Mouse (Mus musculus): ENCODE data around the gene Nlgn1. TPM values are rescaled to one million over a fixed set of nuclear protein-coding genes. Genes with fewer than 3 reads are reported as not detected.
A peak's percentile ranks its signal among the peaks of the same experiment; 100 is the strongest.
"Not testable (repeated sequence)": the region's sequence is repeated elsewhere in the genome, so short reads cannot be mapped to it uniquely, and the experiment has no call there.

Nlgn1 gene
- total RNA-seq, 2 experiments from 2014 or later = not detected

- ATAC-seq (replicated peaks; ENCODE audit: poor library complexity) = no peak
Measured at GRCm38 (mm10) chr3:25658006-25658405, 674.3 kb downstream of the Nlgn1 start.

- no peak for ATAC-seq (replicated peaks; ENCODE audit: poor library complexity)
Measured at GRCm38 (mm10) chr3:25657074-25657473, 675.2 kb downstream of the Nlgn1 start.

GRCm38 (mm10) chr3:25653010-25653409 lies 679.2 kb downstream of the Nlgn1 start:
- ATAC-seq (replicated peaks; ENCODE audit: poor library complexity) = peak; percentile 50; the same call in 1 of the 2 replicates

GRCm38 (mm10) chr3:25645895-25646691 lies 686.2 kb downstream of the Nlgn1 start:
- no peak for ATAC-seq (replicated peaks; ENCODE audit: poor library complexity)

GRCm38 (mm10) chr3:25629198-25629597 lies 703.1 kb downstream of the Nlgn1 start:
- no peak for ATAC-seq (replicated peaks; ENCODE audit: poor library complexity)

GRCm38 (mm10) chr3:25606597-25606996 lies 725.7 kb downstream of the Nlgn1 start:
- no peak for ATAC-seq (replicated peaks; ENCODE audit: poor library complexity)

- ATAC-seq (replicated peaks; ENCODE audit: poor library complexity) = no peak
Measured at GRCm38 (mm10) chr3:25597513-25597912, 734.7 kb downstream of the Nlgn1 start.

- no peak for ATAC-seq (replicated peaks; ENCODE audit: poor library complexity)
Measured at GRCm38 (mm10) chr3:25575526-25575925, 756.7 kb downstream of the Nlgn1 start.

- no peak for ATAC-seq (replicated peaks; ENCODE audit: poor library complexity)
Measured at GRCm38 (mm10) chr3:25574840-25575239, 757.4 kb downstream of the Nlgn1 start.

- ATAC-seq (replicated peaks; ENCODE audit: poor library complexity) = not testable (repeated sequence)
Measured at GRCm38 (mm10) chr3:25558513-25558912, 773.7 kb downstream of the Nlgn1 start.

GRCm38 (mm10) chr3:25549097-25549496 lies 783.2 kb downstream of the Nlgn1 start:
- not testable (repeated sequence) for ATAC-seq (replicated peaks; ENCODE audit: poor library complexity)

- not testable (repeated sequence) for ATAC-seq (replicated peaks; ENCODE audit: poor library complexity)
Measured at GRCm38 (mm10) chr3:25524236-25524635, 808.0 kb downstream of the Nlgn1 start.

- no peak for ATAC-seq (replicated peaks; ENCODE audit: poor library complexity)
Measured at GRCm38 (mm10) chr3:25463051-25463450, 869.2 kb downstream of the Nlgn1 start.

GRCm38 (mm10) chr3:25456250-25456860 lies 875.9 kb downstream of the Nlgn1 start:
- no peak for ATAC-seq (replicated peaks; ENCODE audit: poor library complexity)

GRCm38 (mm10) chr3:25452314-25452713 lies 879.9 kb downstream of the Nlgn1 start:
- ATAC-seq (replicated peaks; ENCODE audit: poor library complexity) = no peak

GRCm38 (mm10) chr3:25450471-25450870 lies 881.8 kb downstream of the Nlgn1 start:
- no peak for ATAC-seq (replicated peaks; ENCODE audit: poor library complexity)

GRCm38 (mm10) chr3:25449356-25449755 lies 882.9 kb downstream of the Nlgn1 start:
- ATAC-seq (replicated peaks; ENCODE audit: poor library complexity) = no peak

- no peak for ATAC-seq (replicated peaks; ENCODE audit: poor library complexity)
Measured at GRCm38 (mm10) chr3:25447181-25447580, 885.1 kb downstream of the Nlgn1 start.

- ATAC-seq (replicated peaks; ENCODE audit: poor library complexity) = no peak
Measured at GRCm38 (mm10) chr3:25443657-25444056, 888.6 kb downstream of the Nlgn1 start.

GRCm38 (mm10) chr3:25442617-25443016 lies 889.6 kb downstream of the Nlgn1 start:
- ATAC-seq (replicated peaks; ENCODE audit: poor library complexity) = no peak

GRCm38 (mm10) chr3:25426931-25427330 lies 905.3 kb downstream of the Nlgn1 start:
- no peak for ATAC-seq (replicated peaks; ENCODE audit: poor library complexity)

GRCm38 (mm10) chr3:25412003-25412402 lies 920.3 kb downstream of the Nlgn1 start:
- no peak for ATAC-seq (replicated peaks; ENCODE audit: poor library complexity)
